Mouse (Mus musculus): Measurements from ENCODE around the gene Drg1.

Drg1 gene

DNA sequence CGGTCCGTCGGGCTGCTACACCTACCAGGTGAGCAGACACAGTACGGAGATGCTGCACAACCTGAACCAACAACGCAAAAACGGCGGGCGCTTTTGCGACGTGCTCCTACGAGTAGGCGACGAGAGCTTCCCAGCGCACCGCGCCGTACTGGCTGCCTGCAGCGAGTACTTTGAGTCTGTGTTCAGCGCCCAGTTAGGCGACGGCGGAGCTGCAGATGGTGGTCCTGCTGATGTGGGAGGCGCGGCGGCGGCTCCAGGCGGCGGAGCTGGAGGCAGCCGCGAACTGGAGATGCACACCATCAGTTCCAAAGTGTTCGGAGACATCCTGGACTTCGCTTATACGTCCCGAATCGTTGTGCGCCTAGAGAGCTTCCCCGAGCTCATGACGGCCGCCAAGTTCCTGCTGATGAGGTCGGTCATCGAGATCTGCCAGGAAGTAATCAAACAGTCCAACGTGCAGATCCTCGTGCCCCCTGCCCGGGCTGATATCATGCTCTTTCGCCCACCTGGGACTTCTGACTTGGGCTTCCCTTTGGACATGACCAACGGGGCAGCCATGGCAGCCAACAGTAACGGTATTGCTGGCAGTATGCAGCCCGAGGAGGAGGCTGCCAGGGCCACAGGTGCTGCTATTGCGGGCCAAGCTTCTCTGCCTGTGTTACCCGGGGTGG lies 24.6 kb upstream of the Drg1 start:
- in situ Hi-C loops (cut with MboI; ENCODE audit: low sequenced_read_pairs) = no loop called here

- in situ Hi-C loops (cut with MboI; ENCODE audit: low sequenced_read_pairs) = no loop called here
Measured at GRCm38 (mm10) chr11:3289803-3290639, 23.8 kb upstream of the Drg1 start.

DNA sequence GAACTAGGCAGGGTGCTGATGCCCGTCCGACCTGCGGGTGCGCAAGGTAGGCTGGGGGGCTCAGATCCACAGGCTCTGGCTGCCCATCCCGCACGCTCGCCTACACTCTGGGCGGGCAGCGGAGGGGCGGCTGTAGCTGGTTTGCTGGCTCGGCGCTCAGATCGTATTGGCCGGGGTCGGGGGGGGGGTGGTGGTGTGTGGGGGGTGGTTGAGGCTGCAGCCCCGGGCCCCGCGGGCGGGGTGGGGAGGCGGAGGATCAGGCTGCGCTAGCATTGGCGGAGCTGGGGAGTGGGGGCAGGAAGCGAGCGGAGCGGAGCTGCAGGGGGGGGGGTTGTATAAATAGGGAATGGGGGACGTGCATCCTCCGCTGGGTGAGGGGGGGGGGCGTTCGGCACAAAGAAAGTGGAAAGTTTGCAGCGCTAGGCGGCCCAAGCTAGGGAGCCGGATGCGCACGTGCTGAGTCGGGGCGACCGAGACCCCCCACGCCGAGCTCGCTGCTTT lies 23.1 kb upstream of the Drg1 start:
- in situ Hi-C loops (cut with MboI; ENCODE audit: low sequenced_read_pairs) = no loop called here

- in situ Hi-C loops (cut with MboI; ENCODE audit: low sequenced_read_pairs) = no loop called here
Measured at GRCm38 (mm10) chr11:3288521-3289301, 22.5 kb upstream of the Drg1 start, which contains the start of gene Patz1. Gene Patz1, plus strand, starts transcription at chr11:3288874.

- in situ Hi-C loops (cut with MboI; ENCODE audit: low sequenced_read_pairs) = no loop called here
Measured at GRCm38 (mm10) chr11:3287921-3288320, 21.7 kb upstream of the Drg1 start.

DNA sequence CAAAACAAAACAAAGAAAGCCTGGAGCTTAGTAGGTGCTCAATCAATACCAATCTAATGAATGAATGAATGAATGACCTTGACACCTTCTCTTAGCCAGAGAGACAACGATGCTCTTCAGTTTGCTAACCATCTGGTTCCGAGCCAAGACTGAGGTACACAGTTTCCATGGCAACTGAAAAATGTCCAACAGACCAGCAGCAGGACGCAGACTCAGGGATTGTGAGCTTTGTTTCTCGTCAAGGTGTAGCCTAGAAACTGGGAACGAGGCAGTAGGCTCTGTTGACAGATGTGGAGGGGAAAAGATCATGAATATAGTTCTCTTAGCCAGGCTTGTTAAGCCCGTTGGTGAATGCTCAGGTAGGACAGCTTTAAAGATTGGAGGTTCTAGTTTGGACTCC lies 20.9 kb upstream of the Drg1 start:
- in situ Hi-C loops (cut with MboI; ENCODE audit: low sequenced_read_pairs) = no loop called here

- in situ Hi-C loops (cut with MboI; ENCODE audit: low sequenced_read_pairs) = no loop called here
Measured at GRCm38 (mm10) chr11:3285940-3286339, 19.7 kb upstream of the Drg1 start.

DNA sequence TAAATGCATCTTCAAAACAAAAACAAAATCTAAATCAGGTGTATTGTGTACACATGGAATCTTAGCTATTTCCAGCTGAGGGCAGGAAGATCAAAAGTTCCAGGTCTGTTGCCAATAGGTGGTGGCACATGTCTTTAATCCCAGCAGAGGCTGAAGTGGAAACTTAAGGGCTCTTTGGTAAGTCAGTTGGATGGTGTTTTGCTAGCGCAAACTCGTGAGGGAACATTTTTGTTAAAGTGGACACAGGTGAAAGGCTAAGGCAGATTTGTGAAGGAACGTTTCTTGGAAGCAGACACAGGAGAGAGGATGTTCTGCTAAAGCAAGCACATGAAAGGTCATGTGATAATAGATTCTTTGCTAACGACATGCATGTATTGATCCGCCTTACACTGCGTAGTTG lies 17.4 kb upstream of the Drg1 start:
- in situ Hi-C loops (cut with MboI; ENCODE audit: low sequenced_read_pairs) = no loop called here

DNA sequence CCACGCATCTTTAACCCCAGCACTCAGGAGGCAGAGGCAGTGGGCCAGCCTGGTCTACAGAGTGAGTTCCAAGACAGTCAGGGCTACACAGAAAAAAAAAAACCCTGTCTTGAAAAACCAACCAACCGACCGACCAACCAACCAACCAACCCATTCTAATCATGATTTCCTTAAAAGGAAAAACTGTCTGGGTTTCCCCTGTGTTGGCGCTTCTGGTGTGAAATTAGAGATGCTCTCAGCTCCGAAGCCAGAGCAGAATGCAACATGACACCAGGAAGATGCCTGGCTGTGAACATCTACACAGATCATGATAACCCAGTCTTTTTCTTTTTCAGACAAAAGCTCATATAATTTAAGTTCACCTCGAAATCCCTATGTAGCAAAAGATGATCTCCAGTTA lies 16.7 kb upstream of the Drg1 start:
- in situ Hi-C loops (cut with MboI; ENCODE audit: low sequenced_read_pairs) = no loop called here

DNA sequence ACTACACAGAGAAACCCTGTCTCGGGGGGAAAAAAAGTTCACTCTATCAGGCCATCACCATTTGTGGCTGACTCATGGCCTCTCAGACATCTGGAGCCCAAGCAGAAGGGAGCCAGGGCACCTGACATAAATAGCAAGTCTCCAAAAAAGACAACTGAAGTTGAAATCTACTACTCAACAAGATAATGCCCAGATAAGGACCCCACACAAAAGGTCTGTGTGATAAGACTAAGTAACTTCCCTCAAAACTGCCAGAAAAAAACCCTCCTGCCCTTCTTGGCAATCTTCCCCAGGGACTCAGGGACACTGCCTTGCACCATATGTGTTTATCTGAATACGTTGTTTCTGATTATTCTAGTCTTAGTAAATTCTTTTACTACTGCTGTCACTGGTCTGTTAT lies 13.5 kb upstream of the Drg1 start:
- in situ Hi-C loops (cut with MboI; ENCODE audit: low sequenced_read_pairs) = no loop called here

GRCm38 (mm10) chr11:3278351-3278750 lies 12.1 kb upstream of the Drg1 start:
- in situ Hi-C loops (cut with MboI; ENCODE audit: low sequenced_read_pairs) = no loop called here

- in situ Hi-C loops (cut with MboI; ENCODE audit: low sequenced_read_pairs) = no loop called here
Measured at GRCm38 (mm10) chr11:3269241-3269640, 3.0 kb upstream of the Drg1 start.

DNA sequence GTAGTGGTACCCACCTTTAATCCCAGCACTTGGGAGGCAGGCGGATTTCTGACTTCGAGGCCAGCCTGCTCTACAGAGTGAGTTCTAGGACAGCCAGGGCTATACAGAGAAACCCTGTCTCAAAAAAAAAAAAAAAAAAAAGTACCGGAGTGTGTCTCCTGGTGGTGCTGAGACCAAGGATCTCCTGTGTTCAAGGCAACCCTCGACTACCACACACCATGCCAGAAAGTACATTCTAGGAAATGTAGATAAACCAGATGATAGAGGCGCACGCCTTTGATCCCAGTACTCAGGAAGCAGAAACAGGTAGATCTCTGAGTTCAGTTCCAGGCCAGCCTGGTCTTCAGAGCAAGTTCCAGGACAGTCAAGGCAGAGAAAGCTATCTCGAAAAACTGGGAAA lies 918 bp upstream of the Drg1 start:
- in situ Hi-C loops (cut with MboI; ENCODE audit: low sequenced_read_pairs) = no loop called here

DNA sequence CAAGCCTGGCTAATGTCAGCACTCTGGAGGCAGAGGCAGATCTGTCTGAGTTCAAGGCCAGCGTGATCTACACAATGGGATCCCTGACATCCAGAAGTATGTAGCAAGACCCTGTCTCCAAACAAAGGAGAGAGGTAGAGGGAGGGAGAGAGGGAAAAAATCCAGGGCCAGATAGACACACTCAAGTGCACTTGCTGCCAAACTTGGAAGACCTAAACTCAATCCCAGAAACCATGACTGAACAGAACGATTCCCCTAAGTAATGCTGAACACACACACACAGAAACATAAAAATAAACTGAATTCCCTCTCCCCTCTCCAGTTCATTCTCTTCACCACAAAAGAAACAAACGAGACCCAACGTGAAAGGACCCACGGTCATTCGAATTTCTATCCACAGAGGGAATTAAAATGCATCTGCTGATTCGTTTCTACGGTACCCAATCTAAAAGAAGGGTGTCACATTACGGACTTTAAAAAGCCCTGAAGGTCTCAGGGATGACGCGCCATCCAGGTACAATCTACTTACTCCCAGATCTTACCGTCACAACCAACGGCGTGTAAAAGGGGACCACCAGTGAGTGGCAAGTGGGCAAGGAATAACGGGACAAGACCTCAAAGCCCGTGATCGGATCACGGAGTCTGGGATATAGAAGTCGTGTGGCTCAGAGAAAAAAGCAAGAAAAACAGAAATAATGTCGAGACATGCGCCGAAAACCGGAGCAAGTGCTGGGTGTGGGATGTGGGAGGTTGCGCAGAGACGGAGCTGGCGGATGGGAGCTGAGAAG lies 730 bp downstream of the Drg1 start:
- in situ Hi-C loops (cut with MboI; ENCODE audit: low sequenced_read_pairs) = no loop called here

- in situ Hi-C loops (cut with MboI; ENCODE audit: low sequenced_read_pairs) = no loop called here
Measured at GRCm38 (mm10) chr11:3259537-3259936, 6.7 kb downstream of the Drg1 start.

DNA sequence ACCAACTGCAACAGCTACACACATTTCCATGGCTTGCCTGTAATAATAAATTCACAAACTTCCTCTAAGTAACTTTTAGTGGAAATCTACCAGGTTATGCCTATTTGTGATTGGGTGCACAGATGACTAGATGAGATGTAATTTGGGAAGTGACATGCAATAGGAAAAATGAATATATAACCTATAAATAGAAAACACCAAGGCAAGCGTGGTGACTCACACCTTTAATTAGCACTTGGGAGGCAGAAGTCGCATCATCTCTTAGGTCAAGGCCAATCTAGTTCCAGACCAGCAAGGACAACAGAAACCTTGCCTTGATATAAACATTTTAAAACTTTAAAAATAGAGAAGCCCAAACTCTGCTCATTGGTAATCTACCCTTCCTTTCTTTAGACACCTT lies 18.8 kb downstream of the Drg1 start:
- in situ Hi-C loops (cut with MboI; ENCODE audit: low sequenced_read_pairs) = no loop called here

DNA sequence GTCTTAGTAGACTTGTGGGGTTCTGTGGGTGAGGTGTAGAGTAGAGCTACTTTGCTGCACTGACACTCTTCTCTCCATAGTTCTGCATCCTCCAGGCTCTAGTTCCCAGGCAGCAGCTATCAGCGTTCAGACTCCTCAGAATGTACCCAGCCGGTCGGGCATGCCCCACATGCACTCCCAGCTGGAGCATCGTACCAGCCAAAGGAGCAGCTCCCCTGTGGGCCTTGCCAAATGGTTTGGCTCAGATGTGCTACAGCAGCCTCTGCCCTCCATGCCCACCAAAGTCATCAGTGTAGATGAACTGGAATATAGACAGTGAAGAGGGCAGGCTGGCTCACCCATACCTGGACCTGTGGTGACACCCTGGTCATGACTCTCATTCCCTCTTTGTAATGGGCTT lies 22.4 kb downstream of the Drg1 start:
- in situ Hi-C loops (cut with MboI; ENCODE audit: low sequenced_read_pairs) = no loop called here

- in situ Hi-C loops (cut with MboI; ENCODE audit: low sequenced_read_pairs) = no loop called here
Measured at GRCm38 (mm10) chr11:3242395-3242794, 23.8 kb downstream of the Drg1 start.

- in situ Hi-C loops (cut with MboI; ENCODE audit: low sequenced_read_pairs) = no loop called here
Measured at GRCm38 (mm10) chr11:3235277-3235676, 30.9 kb downstream of the Drg1 start.

- in situ Hi-C loops (cut with MboI; ENCODE audit: low sequenced_read_pairs) = no loop called here
Measured at GRCm38 (mm10) chr11:3233704-3234103, 32.5 kb downstream of the Drg1 start.

DNA sequence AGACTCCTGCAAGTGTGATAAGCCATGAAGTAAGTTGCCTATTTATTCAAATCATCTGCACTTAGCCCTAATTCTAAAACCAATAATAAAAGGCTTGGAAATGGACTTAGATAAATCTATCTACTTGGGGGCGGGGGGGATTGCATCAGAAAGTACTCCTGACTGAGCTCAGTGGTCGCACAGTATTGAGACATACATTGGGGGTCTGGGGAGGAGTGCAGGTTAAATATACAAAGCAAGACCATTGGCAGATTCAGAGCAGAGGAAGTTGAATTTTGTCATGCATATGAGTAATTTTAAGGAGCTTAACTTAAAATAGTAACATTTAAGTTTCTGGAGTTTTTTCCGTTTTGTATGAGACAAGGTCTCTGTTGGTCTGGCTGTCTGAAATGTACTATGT lies 34.0 kb downstream of the Drg1 start:
- in situ Hi-C loops (cut with MboI; ENCODE audit: low sequenced_read_pairs) = no loop called here

Data from CH12F3 (cell line).